Mouse (Mus musculus): ENCODE data around the gene Tspyl3.
"Not testable (repeated sequence)": the region's sequence is repeated elsewhere in the genome, so short reads cannot be mapped to it uniquely, and the experiment has no call there.

The Tspyl3 gene

GRCm38 (mm10) chr2:153224946-153225594, at the start of gene Tspyl3:
TSS of gene Tspyl3 (minus strand) at chr2:153225441.
- peak; percentile 50 for DNase-seq (ENCODE audit: low spot score)

- no peak for DNase-seq (ENCODE audit: low spot score)
Observed at GRCm38 (mm10) chr2:153274919-153275247, 49.6 kb upstream of the Tspyl3 start.

- not testable (repeated sequence) for DNase-seq (ENCODE audit: low spot score)
Observed at GRCm38 (mm10) chr2:153274200-153274918, 49.1 kb upstream of the Tspyl3 start.

- not testable (repeated sequence) for DNase-seq (ENCODE audit: low spot score)
Observed at GRCm38 (mm10) chr2:153270231-153270915, 45.1 kb upstream of the Tspyl3 start.

GRCm38 (mm10) chr2:153267331-153267730, 42.1 kb upstream of the Tspyl3 start:
- DNase-seq (ENCODE audit: low spot score): no peak

- no peak for DNase-seq (ENCODE audit: low spot score)
Observed at GRCm38 (mm10) chr2:153263053-153263452, 37.8 kb upstream of the Tspyl3 start.

GRCm38 (mm10) chr2:153259864-153260674, 34.8 kb upstream of the Tspyl3 start:
- no peak for DNase-seq (ENCODE audit: low spot score)

GRCm38 (mm10) chr2:153259030-153259863, 34.0 kb upstream of the Tspyl3 start:
- no peak for DNase-seq (ENCODE audit: low spot score)

- no peak for DNase-seq (ENCODE audit: low spot score)
Observed at GRCm38 (mm10) chr2:153256604-153257003, 31.4 kb upstream of the Tspyl3 start.

- DNase-seq (ENCODE audit: low spot score): no peak
Observed at GRCm38 (mm10) chr2:153249751-153250150, 24.5 kb upstream of the Tspyl3 start.

GRCm38 (mm10) chr2:153242156-153242555, 16.9 kb upstream of the Tspyl3 start:
- DNase-seq (ENCODE audit: low spot score): no peak

- peak; percentile 81 for DNase-seq (ENCODE audit: low spot score)
Observed at GRCm38 (mm10) chr2:153241250-153242014, 16.2 kb upstream of the Tspyl3 start, which contains the start of the genes Plagl2 and Pofut1. TSS of gene Plagl2 (minus strand) at chr2:153241426. TSS of gene Pofut1 (plus strand) at chr2:153241533.

GRCm38 (mm10) chr2:153240701-153241235, 15.5 kb upstream of the Tspyl3 start:
- no peak for DNase-seq (ENCODE audit: low spot score)

- no peak for DNase-seq (ENCODE audit: low spot score)
Observed at GRCm38 (mm10) chr2:153239860-153240480, 14.7 kb upstream of the Tspyl3 start.

- no peak for DNase-seq (ENCODE audit: low spot score)
Observed at GRCm38 (mm10) chr2:153239021-153239859, 14.0 kb upstream of the Tspyl3 start.

- no peak for DNase-seq (ENCODE audit: low spot score)
Observed at GRCm38 (mm10) chr2:153238406-153238805, 13.2 kb upstream of the Tspyl3 start.

- no peak for DNase-seq (ENCODE audit: low spot score)
Observed at GRCm38 (mm10) chr2:153237891-153238290, 12.7 kb upstream of the Tspyl3 start.

GRCm38 (mm10) chr2:153237193-153237592, 12.0 kb upstream of the Tspyl3 start:
- DNase-seq (ENCODE audit: low spot score): no peak

GRCm38 (mm10) chr2:153228523-153228922, 3.3 kb upstream of the Tspyl3 start:
- no peak for DNase-seq (ENCODE audit: low spot score)
